Mouse (Mus musculus) subcutaneous adipose tissue, adult 2 months (tissue): ENCODE data around the gene Alg14. TPM values are rescaled to one million over a fixed set of nuclear protein-coding genes. Genes with fewer than 3 reads are reported as not detected.

ENCODE experiments used
- polyA plus RNA-seq: library from polyadenylated mRNA; depleted of rRNA; stranded (reverse); fragments of >200 nt; gene quantifications from 2 replicates; pipeline ENCODE4 v1.2.3, GENCODE M21; 2012; ENCODE audit warnings: low replicate concordance; rRNA removed

The Alg14 gene
- polyA plus RNA-seq, result 30.5 and 32.6 TPM in 2 replicates

DNA sequence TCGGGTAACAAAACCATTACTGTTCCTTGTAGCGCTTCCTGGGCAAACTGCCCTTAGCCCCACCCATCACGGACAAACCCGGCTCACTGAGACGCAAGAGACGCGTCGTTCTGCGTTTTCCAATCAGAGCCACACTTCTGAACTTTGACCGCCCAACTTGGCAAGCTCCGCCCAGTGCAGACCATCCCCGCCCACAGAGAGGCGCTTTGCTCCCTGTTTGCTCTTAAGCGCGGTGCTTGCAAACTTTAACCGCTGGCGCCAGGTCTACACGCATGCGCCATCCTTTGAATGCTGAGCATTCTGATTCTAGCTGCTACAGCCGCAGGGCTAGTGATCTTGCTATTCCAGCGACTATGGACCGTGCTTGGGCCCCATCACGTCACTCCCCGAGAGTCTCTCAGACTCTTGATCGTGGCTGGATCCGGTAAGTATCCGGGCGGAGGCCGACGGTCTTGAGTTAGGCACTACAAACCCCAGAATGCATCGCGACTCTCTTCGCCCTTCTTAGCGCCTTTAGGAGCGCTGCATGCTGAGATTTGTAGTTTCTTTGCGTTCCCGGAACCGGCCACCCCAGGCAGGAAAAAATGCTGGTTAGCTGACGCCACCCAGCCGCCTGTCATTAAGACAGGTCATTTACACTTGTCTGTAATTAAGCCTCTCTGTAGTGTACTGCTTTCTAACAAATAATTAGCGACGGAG, at the start of gene Alg14:
TSS of gene Alg14 (plus strand) at position 214 of the 699 bp plus-strand sequence.

DNA sequence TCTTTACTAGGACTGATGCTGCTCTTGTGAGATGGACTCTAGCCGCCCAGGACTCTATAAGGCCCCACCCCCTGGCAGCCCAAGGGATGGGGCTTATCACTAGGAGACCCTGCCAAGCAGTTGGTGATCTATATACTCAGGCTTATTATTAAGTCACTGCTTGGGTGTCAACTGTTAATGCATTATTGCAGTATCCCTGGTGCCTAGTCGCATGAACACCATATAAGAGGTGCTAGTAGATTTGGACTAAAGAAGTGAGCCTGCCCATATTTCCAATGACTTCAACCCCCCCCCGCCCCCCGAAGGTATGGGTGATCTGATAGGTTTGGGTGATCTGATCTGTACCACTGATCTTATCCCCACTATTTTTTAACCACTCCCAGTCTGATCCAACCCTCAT, 8.6 kb upstream of the Alg14 start, which contains the start of gene Tmem56:
TSS of gene Tmem56 (minus strand) at position 101 of the 400 bp plus-strand sequence.

Other genes starting within 250 kb of the Alg14 start
- gene Rwdd3, start 120.1 kb upstream of the Alg14 start, polyA plus RNA-seq, result 2.0 and 3.9 TPM in 2 replicates
- gene Tmem56, start 8.7 kb upstream of the Alg14 start, polyA plus RNA-seq, result 0.16 and 1.5 TPM in 2 replicates
- 105 and 323 TPM in 2 replicates for gene Cnn3, start 134.7 kb downstream of the Alg14 start, polyA plus RNA-seq
- gene Slc44a3, start 240.6 kb downstream of the Alg14 start, polyA plus RNA-seq, result 16.4 and 17.0 TPM in 2 replicates